Mouse (Mus musculus) embryonic facial prominence, embryonic 13.5 days (tissue): ENCODE data around the gene Rpa2. TPM values are rescaled to one million over a fixed set of nuclear protein-coding genes. Genes with fewer than 3 reads are reported as not detected.
"Not testable (repeated sequence)": the region's sequence is repeated elsewhere in the genome, so short reads cannot be mapped to it uniquely, and the experiment has no call there.

Experiments used
- ATAC-seq: fragments of 200-750 bp; cut with Nextera tagmentation; 2 replicates; pipeline ENCODE4 v1.8.0; 2017; ENCODE audit warnings: low read depth; ENCODE audit not compliant: insufficient number of reproducible peaks, insufficient read depth, low FRiP score, low TSS enrichment
- H3K27ac ChIP-seq: fragments of 300-500 bp; sonication (generic); 2 replicates; pipeline ENCODE4 v1.5.1; 2015; ENCODE audit warnings: moderate library complexity, mild to moderate bottlenecking, inconsistent platforms
- H3K27me3 ChIP-seq: fragments of 300-500 bp; sonication (generic); 2 replicates; pipeline ENCODE4 v1.6.1; 2015; ENCODE audit warnings: mild to moderate bottlenecking, inconsistent platforms
- H3K36me3 ChIP-seq: fragments of 300-500 bp; sonication (generic); 2 replicates; pipeline ENCODE4 v1.6.1; 2015; ENCODE audit warnings: mild to moderate bottlenecking, inconsistent platforms
- H3K4me1 ChIP-seq: fragments of 300-500 bp; sonication (generic); 2 replicates; pipeline ENCODE4 v1.6.1; 2015; ENCODE audit warnings: inconsistent platforms
- H3K4me2 ChIP-seq: fragments of 300-500 bp; sonication (generic); 2 replicates; pipeline ENCODE4 v1.6.1; 2015; ENCODE audit warnings: moderate library complexity, mild to moderate bottlenecking, inconsistent platforms
- H3K4me3 ChIP-seq: fragments of 300-500 bp; sonication (generic); 2 replicates; pipeline ENCODE4 v1.5.1; 2015; ENCODE audit warnings: mild to moderate bottlenecking, inconsistent platforms
- H3K9ac ChIP-seq: fragments of 300-500 bp; sonication (generic); 2 replicates; pipeline ENCODE4 v1.6.1; 2015; ENCODE audit warnings: mild to moderate bottlenecking, inconsistent platforms
- H3K9me3 ChIP-seq: fragments of 300-500 bp; sonication (generic); 2 replicates; pipeline ENCODE4 v1.6.1; 2016; ENCODE audit warnings: inconsistent platforms
- WGBS: fragments of 180-500 bp; shearing (Covaris S2); methylation state at CpG from one replicate; pipeline ENCODE4 v1.1.7; 2015; ENCODE audit warnings: mixed read lengths; 5-methylcytosine and 5-hydroxymethylcytosine counted together
- polyA plus RNA-seq: library from polyadenylated mRNA; unstranded; fragments of >200 nt; fragmentation: Nextera tagmentation; extraction: Ambion mirVana; gene quantifications from 2 replicates; pipeline ENCODE4 v1.2.1, GENCODE M21; 2015

Rpa2 gene
- polyA plus RNA-seq, 1 experiment from 2014 or later = 127 TPM

- WGBS = 2% methylated on average over 21 of the region's 21 CpGs
- Histone ChIP-seq H3K27ac (no peak within 1 kb of the TSS), H3K4me2 (peak within 1 kb of the TSS; percentile 60), H3K4me1 (peaks cover 5% of the 10 kb centered on the region; the same call in 1 of the 2 replicates), H3K27me3 (peaks cover 33% of the 10 kb centered on the region), H3K9ac (peak within 1 kb of the TSS; percentile 59), H3K9me3 (no peaks in the 10 kb centered on the region), H3K4me3 (peak within 1 kb of the TSS; percentile 41), H3K36me3 (no peaks in the 10 kb centered on the region)
- ATAC-seq = no peak
These were observed 28.2 kb downstream of the Rpa2 start, which contains the start of gene Themis2 for GRCm38 (mm10) chr4:132796196-132796886. TSS of gene Themis2 (minus strand) at chr4:132796387.

GRCm38 (mm10) chr4:132797461-132797860, 29.3 kb downstream of the Rpa2 start:
- Histone ChIP-seq H3K9ac (no peak overlapping the region), H3K4me1 (peaks cover 5% of the 10 kb centered on the region; the same call in 1 of the 2 replicates), H3K4me2 (no peak overlapping the region), H3K4me3 (no peak overlapping the region), H3K36me3 (no peaks in the 10 kb centered on the region), H3K27ac (no peak overlapping the region), H3K9me3 (no peaks in the 10 kb centered on the region), H3K27me3 (peaks cover 33% of the 10 kb centered on the region)
- 72% methylated on average over 1 of the region's 1 CpGs for WGBS
- no peak for ATAC-seq

- H3K4me3 ChIP-seq = no peak overlapping the region
- peaks cover 33% of the 10 kb centered on the region for H3K27me3 ChIP-seq
- no peak for ATAC-seq
- WGBS = 69% methylated on average over 4 of the region's 4 CpGs
- no peak overlapping the region for H3K9ac ChIP-seq
- H3K27ac ChIP-seq = no peak overlapping the region
- H3K4me2 ChIP-seq = no peak overlapping the region
- H3K9me3 ChIP-seq = no peaks in the 10 kb centered on the region
- H3K4me1 ChIP-seq = peaks cover 5% of the 10 kb centered on the region; the same call in 1 of the 2 replicates
- H3K36me3 ChIP-seq = no peaks in the 10 kb centered on the region
These were observed 29.9 kb downstream of the Rpa2 start for GRCm38 (mm10) chr4:132798028-132798427.

- H3K27ac ChIP-seq, H3K4me2 ChIP-seq, H3K4me3 ChIP-seq, H3K36me3 ChIP-seq, H3K9me3 ChIP-seq, ATAC-seq, H3K4me1 ChIP-seq, H3K9ac ChIP-seq: not testable (repeated sequence)
- 82% methylated on average over 3 of the region's 3 CpGs for WGBS
- H3K27me3 ChIP-seq = peaks cover 33% of the 10 kb centered on the region
These were observed 30.5 kb downstream of the Rpa2 start for GRCm38 (mm10) chr4:132798666-132799065.

- Histone ChIP-seq H3K27ac (no peak overlapping the region), H3K27me3 (peaks cover 25% of the 10 kb centered on the region), H3K4me2 (no peak overlapping the region), H3K4me1 (peaks cover 5% of the 10 kb centered on the region; the same call in 1 of the 2 replicates), H3K9me3 (no peaks in the 10 kb centered on the region), H3K9ac (no peak overlapping the region), H3K4me3 (no peak overlapping the region), H3K36me3 (no peaks in the 10 kb centered on the region)
- WGBS = 88% methylated on average over 4 of the region's 4 CpGs
- no peak for ATAC-seq
These were observed 31.7 kb downstream of the Rpa2 start for GRCm38 (mm10) chr4:132799845-132800244.

GRCm38 (mm10) chr4:132801176-132802077, 33.3 kb downstream of the Rpa2 start:
- no peak overlapping the region for H3K27ac ChIP-seq
- no peaks in the 10 kb centered on the region for H3K9me3 ChIP-seq

GRCm38 (mm10) chr4:132802171-132802637, 34.1 kb downstream of the Rpa2 start:
- no peak overlapping the region for H3K27ac ChIP-seq

More at GRCm38 (mm10) chr4:132801176-132802077, 33.3 kb downstream of the Rpa2 start:
- peaks cover 10% of the 10 kb centered on the region for H3K27me3 ChIP-seq
- no peaks in the 10 kb centered on the region for H3K36me3 ChIP-seq
- no peak overlapping the region for H3K9ac ChIP-seq
- no peak for ATAC-seq
- H3K4me2 ChIP-seq = no peak overlapping the region
- H3K4me1 ChIP-seq = no peaks in the 10 kb centered on the region
- no peak overlapping the region for H3K4me3 ChIP-seq
- 89% methylated on average over 18 of the region's 18 CpGs for WGBS

GRCm38 (mm10) chr4:132803212-132803611, 35.1 kb downstream of the Rpa2 start:
- Histone ChIP-seq H3K36me3 (no peaks in the 10 kb centered on the region), H3K4me1 (no peaks in the 10 kb centered on the region), H3K4me3 (no peak overlapping the region), H3K4me2 (no peak overlapping the region), H3K9me3 (no peaks in the 10 kb centered on the region), H3K27ac (no peak overlapping the region), H3K9ac (no peak overlapping the region), H3K27me3 (no peaks in the 10 kb centered on the region)
- 87% methylated on average over 5 of the region's 5 CpGs for WGBS
- no peak for ATAC-seq

More at GRCm38 (mm10) chr4:132802171-132802637, 34.1 kb downstream of the Rpa2 start:
- no peak for ATAC-seq
- peaks cover 6% of the 10 kb centered on the region; the same call in 1 of the 2 replicates for H3K27me3 ChIP-seq
- no peaks in the 10 kb centered on the region for H3K36me3 ChIP-seq
- H3K4me3 ChIP-seq = no peak overlapping the region
- WGBS = 67% methylated on average over 16 of the region's 16 CpGs
- H3K9ac ChIP-seq = no peak overlapping the region
- no peaks in the 10 kb centered on the region for H3K4me1 ChIP-seq
- H3K4me2 ChIP-seq = no peak overlapping the region
- no peaks in the 10 kb centered on the region for H3K9me3 ChIP-seq

GRCm38 (mm10) chr4:132803876-132804275, 35.7 kb downstream of the Rpa2 start:
- no peaks in the 10 kb centered on the region for H3K4me1 ChIP-seq

GRCm38 (mm10) chr4:132804331-132804730, 36.2 kb downstream of the Rpa2 start:
- no peak overlapping the region for H3K27ac ChIP-seq
- no peaks in the 10 kb centered on the region for H3K9me3 ChIP-seq
- H3K4me3 ChIP-seq = no peak overlapping the region
- ATAC-seq = no peak
- H3K9ac ChIP-seq = no peak overlapping the region
- no peak overlapping the region for H3K4me2 ChIP-seq
- H3K4me1 ChIP-seq = no peaks in the 10 kb centered on the region
- 88% methylated on average over 6 of the region's 6 CpGs for WGBS
- H3K36me3 ChIP-seq = no peaks in the 10 kb centered on the region
- no peaks in the 10 kb centered on the region for H3K27me3 ChIP-seq

More at GRCm38 (mm10) chr4:132803876-132804275, 35.7 kb downstream of the Rpa2 start:
- H3K4me3 ChIP-seq = no peak overlapping the region
- H3K27ac ChIP-seq = no peak overlapping the region
- H3K4me2 ChIP-seq = no peak overlapping the region
- H3K9me3 ChIP-seq = no peaks in the 10 kb centered on the region
- H3K27me3 ChIP-seq = no peaks in the 10 kb centered on the region
- H3K36me3 ChIP-seq = no peaks in the 10 kb centered on the region
- no peak for ATAC-seq
- WGBS = 97% methylated on average over 7 of the region's 7 CpGs
- no peak overlapping the region for H3K9ac ChIP-seq

- 80% methylated on average over 5 of the region's 5 CpGs for WGBS
- no peak overlapping the region for H3K4me2 ChIP-seq
- H3K9me3 ChIP-seq = no peaks in the 10 kb centered on the region
- ATAC-seq = no peak
- H3K36me3 ChIP-seq = no peaks in the 10 kb centered on the region
- no peak overlapping the region for H3K9ac ChIP-seq
- H3K27me3 ChIP-seq = no peaks in the 10 kb centered on the region
- H3K4me3 ChIP-seq = no peak overlapping the region
- no peak overlapping the region for H3K27ac ChIP-seq
- no peaks in the 10 kb centered on the region for H3K4me1 ChIP-seq
These were observed 37.0 kb downstream of the Rpa2 start for GRCm38 (mm10) chr4:132805146-132805545.
